Mouse (Mus musculus): ENCODE data around the gene Ssh2. TPM values are rescaled to one million over a fixed set of nuclear protein-coding genes. Genes with fewer than 3 reads are reported as not detected.

Gene Ssh2
- 571 TPM for polyA plus RNA-seq (2017; shearing (Covaris generic))

DNA sequence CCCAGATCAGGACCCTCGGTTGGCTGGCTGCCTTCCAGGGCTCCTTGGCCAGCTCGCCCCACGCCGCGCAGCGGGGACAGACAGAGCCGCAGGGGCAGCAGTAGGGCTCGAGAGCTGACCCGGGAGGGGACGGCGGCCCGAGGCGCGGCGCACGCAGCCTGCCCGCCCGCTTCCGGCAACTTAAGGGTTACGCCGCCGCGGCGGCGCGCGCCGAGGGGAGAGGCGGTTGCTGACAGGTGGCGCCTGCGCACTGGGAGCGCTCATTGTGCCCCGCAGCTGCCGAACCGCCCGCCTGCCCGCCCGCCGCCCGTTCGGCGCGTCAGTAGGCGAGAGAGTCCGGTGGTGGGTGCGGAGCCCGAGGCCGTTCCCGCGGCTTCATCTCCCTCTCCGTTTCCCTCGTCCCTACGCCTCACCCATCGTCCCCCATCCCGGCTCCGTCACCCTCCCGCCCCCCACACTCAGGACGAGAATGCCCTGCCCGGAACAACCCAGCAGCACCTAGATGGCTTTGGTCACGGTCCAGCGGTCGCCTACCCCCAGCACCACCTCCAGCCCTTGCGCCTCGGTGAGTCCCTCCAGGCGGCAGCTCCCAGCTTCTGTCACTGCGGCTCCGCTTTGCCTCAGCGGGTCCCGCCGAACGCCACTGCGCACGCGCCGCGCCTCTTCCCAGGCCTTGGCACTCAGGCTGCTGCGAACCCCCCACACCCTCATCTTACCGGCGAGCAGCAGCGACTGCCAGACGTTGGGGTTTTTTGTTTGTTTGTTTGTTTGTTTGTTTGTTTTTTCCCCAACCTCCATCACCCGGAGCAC is at the start of gene Ssh2:
Ssh2 (plus strand) TSS at position 337 of the 810 bp plus-strand sequence.

DNA sequence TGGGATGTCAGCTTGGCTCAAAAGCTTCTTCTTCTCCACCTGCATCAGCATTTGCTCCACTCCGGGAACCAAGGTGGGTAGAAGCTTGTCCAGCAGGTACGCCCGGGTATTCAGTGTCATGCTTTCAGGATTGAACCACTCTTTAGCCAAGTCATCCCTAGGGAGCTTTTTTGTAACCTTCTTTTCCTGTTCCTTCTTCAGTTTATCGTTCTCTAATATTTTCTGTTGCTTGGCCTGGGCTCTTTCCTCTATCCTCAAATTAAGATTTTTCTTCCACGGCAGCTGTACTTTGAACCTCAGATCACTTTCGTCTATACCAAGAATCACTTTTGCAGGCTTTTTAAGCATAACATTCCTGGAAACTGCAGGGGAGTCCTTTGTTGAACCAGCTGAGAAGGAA is 27.2 kb upstream of the Ssh2 start, which contains the start of gene Efcab5:
Efcab5 (minus strand) TSS at position 101 of the 400 bp plus-strand sequence.

DNA sequence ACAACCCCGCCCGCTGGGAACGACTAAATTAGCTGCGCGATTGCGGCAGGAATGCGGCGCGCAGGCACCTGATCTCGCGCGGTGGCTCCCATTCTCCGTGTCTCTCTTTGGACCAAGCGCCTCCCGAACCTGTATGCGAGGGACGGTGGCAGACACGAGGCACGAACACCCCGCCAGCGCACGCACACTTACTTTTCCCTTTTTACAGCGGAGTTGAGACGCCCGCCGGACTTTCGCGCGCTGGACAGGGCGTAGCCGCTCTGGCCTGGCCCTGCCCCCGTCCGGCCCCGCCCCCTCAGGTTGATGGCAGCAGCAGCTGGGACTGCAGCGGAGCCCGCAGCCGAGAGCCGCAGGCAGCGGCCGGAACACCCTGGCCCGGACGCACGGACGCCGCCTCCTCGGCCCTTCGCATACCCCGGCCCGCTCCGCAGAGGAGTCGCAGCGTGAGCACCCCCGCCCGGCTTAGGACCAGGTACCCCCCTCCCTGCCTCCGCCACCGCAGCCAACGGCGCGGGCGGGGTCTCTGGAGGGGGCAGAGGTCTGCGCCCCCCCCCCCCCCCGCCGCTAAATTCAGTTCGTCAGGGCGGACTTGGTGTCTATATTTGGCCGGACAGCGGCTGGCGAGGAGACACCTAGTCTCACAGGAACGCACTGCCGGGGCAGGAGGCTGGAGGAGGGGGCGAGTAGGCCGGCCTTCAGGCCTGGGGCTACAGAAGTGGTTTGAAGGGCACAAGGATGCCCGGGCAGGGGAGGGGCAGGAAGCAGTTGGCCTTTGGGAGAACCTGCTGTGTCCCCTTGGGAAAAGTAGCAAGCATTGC is 246.4 kb downstream of the Ssh2 start, which contains the start of gene Coro6:
Coro6 (plus strand) TSS at position 129 of the 818 bp plus-strand sequence.

DNA sequence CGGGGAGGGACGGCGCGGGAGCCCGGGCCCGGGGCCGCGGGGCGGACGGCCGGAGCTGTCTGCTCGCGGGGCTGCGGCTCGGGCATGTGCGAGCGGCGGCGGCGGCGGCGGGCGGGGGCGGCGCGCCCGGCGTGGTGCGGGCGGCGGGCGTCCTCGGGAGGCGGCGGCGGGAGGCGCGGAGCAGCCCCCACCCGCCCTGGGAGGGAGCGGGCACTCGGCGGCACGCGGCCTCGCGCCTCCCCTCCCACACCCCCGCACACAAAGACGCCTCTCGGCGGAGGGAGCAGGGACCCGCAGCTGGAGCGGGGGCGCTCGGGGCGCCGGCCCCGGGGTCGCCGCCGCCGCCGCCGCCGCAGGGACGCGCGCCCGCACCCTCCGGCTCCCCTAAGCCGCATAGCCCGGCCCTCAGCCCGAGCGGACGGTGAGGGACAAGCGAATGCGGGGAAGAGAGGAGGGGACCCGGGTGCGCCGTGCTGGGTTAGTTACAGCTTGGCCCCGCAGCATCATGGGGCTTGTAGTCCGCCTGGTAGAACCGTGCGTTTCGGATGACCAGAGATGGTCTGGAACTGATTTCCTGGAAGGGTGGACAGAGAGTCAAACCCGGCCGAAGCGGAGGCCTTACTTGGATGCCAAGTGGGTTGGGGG is 273.6 kb downstream of the Ssh2 start, which contains the start of gene Ankrd13b:
Ankrd13b (minus strand) TSS at position 88 of the 645 bp plus-strand sequence.

DNA sequence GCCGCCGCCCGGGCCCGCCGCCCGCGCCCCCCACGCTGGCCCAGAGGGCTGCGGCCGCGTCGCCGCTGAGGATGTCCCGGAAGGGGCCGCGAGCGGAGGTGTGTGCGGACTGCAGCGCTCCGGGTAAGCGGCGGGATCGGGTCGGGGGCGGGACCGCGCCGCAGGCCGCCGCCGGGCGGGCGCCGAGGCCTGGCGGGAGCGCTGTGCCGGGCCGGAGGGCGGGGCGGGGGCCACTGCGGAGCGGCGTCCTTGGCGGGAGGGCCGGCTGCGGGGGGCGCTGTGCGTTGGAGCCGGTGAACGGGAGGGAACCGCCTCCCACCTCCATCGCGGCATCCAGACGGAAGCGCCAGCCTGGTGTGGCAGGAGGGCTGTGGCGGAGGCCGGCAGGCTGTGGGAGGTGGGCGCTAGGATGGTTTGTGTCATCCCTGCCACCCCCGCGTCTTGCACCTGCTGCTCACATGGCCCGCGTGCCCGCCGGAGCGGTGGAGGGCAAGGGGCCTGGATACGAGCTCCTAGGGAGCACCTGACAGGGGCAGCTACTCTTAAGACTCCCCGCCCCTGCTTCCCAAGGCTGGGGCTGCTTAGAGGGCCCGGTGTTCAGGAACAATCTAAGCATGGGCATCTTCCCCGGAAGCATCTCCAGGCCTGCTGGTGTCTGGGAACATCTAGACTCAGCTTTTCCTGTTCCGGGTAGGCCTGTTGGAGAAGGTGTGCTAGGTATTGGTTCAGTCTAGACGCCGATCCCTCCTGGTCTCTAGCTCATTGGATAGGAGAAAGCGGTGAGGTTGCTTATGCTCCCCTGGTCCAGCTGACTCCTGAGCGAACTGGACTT is 277.6 kb downstream of the Ssh2 start, which contains the start of gene Git1:
Git1 (plus strand) TSS at position 51 of the 832 bp plus-strand sequence.

Other genes starting within 250 kb of the Ssh2 start
- gene Slc6a4, start 217.7 kb upstream of the Ssh2 start, polyA plus RNA-seq (2017; shearing (Covaris generic)) = not detected
- 52.7 TPM for gene Nsrp1, start 137.9 kb upstream of the Ssh2 start, polyA plus RNA-seq (2017; shearing (Covaris generic))
- not detected for gene Efcab5, start 27.3 kb upstream of the Ssh2 start, polyA plus RNA-seq (2017; shearing (Covaris generic))
- gene Coro6, start 246.1 kb downstream of the Ssh2 start, polyA plus RNA-seq (2017; shearing (Covaris generic)) = not detected